Mouse (Mus musculus) frontal cortex, adult 2 months (tissue): Measurements from ENCODE around the gene Muc2. TPM values are rescaled to one million over a fixed set of nuclear protein-coding genes. Genes with fewer than 3 reads are reported as not detected.
"Not testable (repeated sequence)": the region's sequence is repeated elsewhere in the genome, so short reads cannot be mapped to it uniquely, and the experiment has no call there.

Source experiments
- DNase-seq, 2 experiments: peaks; one replicate each; pipeline ENCODE4 v3.0.0; 2022; ENCODE audit warnings: low spot score in 1 of 2; ENCODE audit errors: extremely low spot score in 1 of 2
- polyA plus RNA-seq: library from polyadenylated mRNA; depleted of rRNA; stranded (reverse); fragments of >200 nt; gene quantifications from 2 replicates; pipeline ENCODE4 v1.2.3, GENCODE M21; 2012; rRNA removed

The Muc2 gene
- 0.58 and 2.8 TPM in 2 replicates for polyA plus RNA-seq

GRCm38 (mm10) chr7:141690040-141690439 lies at the start of gene Muc2:
TSS of gene Muc2 (plus strand) at chr7:141690340.
- DNase-seq, result no peak

- no peak for DNase-seq
Observed at GRCm38 (mm10) chr7:141642375-141642774, 47.8 kb upstream of the Muc2 start.

- no peak for DNase-seq
Observed at GRCm38 (mm10) chr7:141643160-141643559, 47.0 kb upstream of the Muc2 start.

- DNase-seq, result no peak
Observed at GRCm38 (mm10) chr7:141647083-141647482, 43.1 kb upstream of the Muc2 start.

- no peak for DNase-seq
Observed at GRCm38 (mm10) chr7:141647815-141648214, 42.3 kb upstream of the Muc2 start.

GRCm38 (mm10) chr7:141652191-141652590 lies 37.9 kb upstream of the Muc2 start:
- DNase-seq, result no peak

- DNase-seq, result no peak
Observed at GRCm38 (mm10) chr7:141660346-141660745, 29.8 kb upstream of the Muc2 start.

GRCm38 (mm10) chr7:141661481-141661880 lies 28.7 kb upstream of the Muc2 start:
- DNase-seq, result no peak

- DNase-seq, result no peak
Observed at GRCm38 (mm10) chr7:141662223-141662622, 27.9 kb upstream of the Muc2 start.

- peak in 1 of 2 experiments; percentile 58 for DNase-seq
Observed at GRCm38 (mm10) chr7:141666190-141666589, 23.9 kb upstream of the Muc2 start.

- DNase-seq, result not testable (repeated sequence)
Observed at GRCm38 (mm10) chr7:141669097-141669496, 21.0 kb upstream of the Muc2 start.

GRCm38 (mm10) chr7:141670999-141671398 lies 19.1 kb upstream of the Muc2 start:
- DNase-seq, result peak in 1 of 2 experiments; percentile 36

GRCm38 (mm10) chr7:141671626-141672291 lies 18.4 kb upstream of the Muc2 start:
- DNase-seq, result no peak

- DNase-seq, result no peak
Observed at GRCm38 (mm10) chr7:141678922-141679321, 11.2 kb upstream of the Muc2 start.

- DNase-seq, result peak in 1 of 2 experiments; percentile 21
Observed at GRCm38 (mm10) chr7:141687330-141687729, 2.8 kb upstream of the Muc2 start.

GRCm38 (mm10) chr7:141693591-141694273 lies 3.6 kb downstream of the Muc2 start:
- DNase-seq, result no peak

GRCm38 (mm10) chr7:141694274-141694639 lies 4.1 kb downstream of the Muc2 start:
- DNase-seq, result no peak

GRCm38 (mm10) chr7:141696538-141696937 lies 6.4 kb downstream of the Muc2 start:
- no peak for DNase-seq

GRCm38 (mm10) chr7:141699556-141700220 lies 9.5 kb downstream of the Muc2 start:
- no peak for DNase-seq

GRCm38 (mm10) chr7:141747451-141748100 lies 57.4 kb downstream of the Muc2 start:
- DNase-seq, result peak in 1 of 2 experiments; percentile 10

GRCm38 (mm10) chr7:141752513-141752912 lies 62.4 kb downstream of the Muc2 start:
- DNase-seq, result peak in 1 of 2 experiments; percentile 20
